Mouse (Mus musculus) kidney, adult 2 months (tissue): Measurements from ENCODE around the gene Scaf11. TPM values are rescaled to one million over a fixed set of nuclear protein-coding genes. Genes with fewer than 3 reads are reported as not detected.
"Not testable (repeated sequence)": the region's sequence is repeated elsewhere in the genome, so short reads cannot be mapped to it uniquely, and the experiment has no call there.

Source experiments
- DNase-seq: peaks from one replicate; pipeline ENCODE4 v3.0.0; 2021
- H3K27ac ChIP-seq: fragments of 200-500 bp; 2 replicates; pipeline ENCODE4 v1.5.1; 2012; ENCODE audit warnings: low read depth, low read length, control low read depth, inconsistent platforms; ENCODE audit not compliant: insufficient read depth
- H3K27me3 ChIP-seq: fragments of 200-500 bp; replicated peaks from 2 replicates; pipeline ENCODE4 v1.6.1; 2012; ENCODE audit warnings: mild to moderate bottlenecking, moderate library complexity, low read length, inconsistent platforms; ENCODE audit not compliant: control insufficient read depth, insufficient read depth
- H3K36me3 ChIP-seq: fragments of 200-500 bp; 2 replicates; pipeline ENCODE4 v1.6.1; 2012; ENCODE audit warnings: mild to moderate bottlenecking, moderate library complexity, low read length, inconsistent platforms; ENCODE audit not compliant: control insufficient read depth, insufficient read depth
- H3K4me1 ChIP-seq: fragments of 200-500 bp; 2 replicates; pipeline ENCODE4 v1.6.1; 2011; ENCODE audit warnings: low read length; ENCODE audit not compliant: control insufficient read depth, insufficient read depth
- H3K4me3 ChIP-seq: fragments of 200-500 bp; 2 replicates; pipeline ENCODE4 v1.5.1; 2011; ENCODE audit warnings: mild to moderate bottlenecking, low read depth, low read length, control low read depth; ENCODE audit not compliant: insufficient read depth
- CTCF ChIP-seq: fragments of 200-500 bp; conservative IDR thresholded peaks from 2 replicates; pipeline ENCODE4 v1.5.1; 2011; ENCODE audit warnings: low read depth, mild to moderate bottlenecking, control low read depth, low read length, moderate library complexity, mixed read lengths; ENCODE audit not compliant: insufficient read depth, insufficient read length
- POLR2A ChIP-seq: fragments of 200-500 bp; IDR thresholded peaks from one replicate; pipeline ENCODE4 v1.6.1; 2011; ENCODE audit warnings: low read depth, low read length, control low read depth
- WGBS: fragments of 180-500 bp; shearing (Covaris S2); methylation state at CpG from one replicate; pipeline ENCODE4 v1.1.7; 2018; 5-methylcytosine and 5-hydroxymethylcytosine counted together
- polyA plus RNA-seq: library from polyadenylated mRNA; depleted of rRNA; stranded (reverse); fragments of >200 nt; gene quantifications from 2 replicates; pipeline ENCODE4 v1.2.3, GENCODE M21; 2012; rRNA removed

Gene Scaf11
- polyA plus RNA-seq: 20.5 and 22.0 TPM in 2 replicates

- WGBS: under 1% methylated on average over 96 of the region's 96 CpGs
- DNase-seq: peak; percentile 96
- peak within 1 kb of the TSS; percentile 99 for H3K27ac ChIP-seq
- peak within 1 kb of the TSS; percentile 98 for H3K4me3 ChIP-seq
- TF ChIP-seq POLR2A (peak; percentile 43), CTCF (peak; percentile 62)
- no peaks in the 10 kb centered on the region for H3K27me3 ChIP-seq
- H3K4me1 ChIP-seq: peaks cover 26% of the 10 kb centered on the region
- no peaks in the 10 kb centered on the region for H3K36me3 ChIP-seq
Measured at GRCm38 (mm10) chr15:96460730-96461540, at the start of gene Scaf11. Gene Scaf11, minus strand, starts transcription at chr15:96460843.

- H3K27ac ChIP-seq: no peak overlapping the region
- H3K4me3 ChIP-seq: no peak overlapping the region
- peak; percentile 55 for DNase-seq
- TF ChIP-seq POLR2A: no peak
- TF ChIP-seq CTCF: peak; percentile 76
- WGBS: 33% methylated on average over 18 of the region's 18 CpGs
- no peaks in the 10 kb centered on the region for H3K27me3 ChIP-seq
- H3K4me1 ChIP-seq: no peaks in the 10 kb centered on the region
- H3K36me3 ChIP-seq: no peaks in the 10 kb centered on the region
Measured at GRCm38 (mm10) chr15:96507097-96507840, 46.6 kb upstream of the Scaf11 start.

DNA sequence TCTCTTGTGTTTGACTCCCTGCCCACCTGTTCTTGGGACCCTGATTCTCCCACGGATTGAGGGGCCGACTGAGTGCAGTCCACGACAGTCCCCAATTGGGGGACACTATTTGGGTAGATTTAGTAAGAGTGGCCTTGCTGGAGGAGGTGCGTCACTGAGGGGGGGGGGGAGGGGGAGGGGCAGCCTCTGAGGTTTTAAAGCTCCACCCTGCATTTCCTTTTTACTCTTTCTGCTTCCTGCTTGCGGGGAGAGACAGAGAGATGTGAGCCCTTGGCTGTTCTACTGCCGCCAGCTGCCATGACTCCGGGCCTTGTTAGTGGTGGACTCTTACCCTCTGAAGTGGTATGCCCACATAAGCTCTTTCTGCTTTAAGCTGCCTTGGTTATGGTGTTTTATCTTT, 37.0 kb upstream of the Scaf11 start:
- H3K4me1 ChIP-seq: no peaks in the 10 kb centered on the region
- WGBS: 83% methylated on average over 7 of the region's 7 CpGs
- TF ChIP-seq CTCF (no peak), POLR2A (no peak)
- no peak for DNase-seq
- no peak overlapping the region for H3K27ac ChIP-seq
- H3K27me3 ChIP-seq: no peaks in the 10 kb centered on the region
- H3K36me3 ChIP-seq: no peaks in the 10 kb centered on the region
- no peak overlapping the region for H3K4me3 ChIP-seq

DNA sequence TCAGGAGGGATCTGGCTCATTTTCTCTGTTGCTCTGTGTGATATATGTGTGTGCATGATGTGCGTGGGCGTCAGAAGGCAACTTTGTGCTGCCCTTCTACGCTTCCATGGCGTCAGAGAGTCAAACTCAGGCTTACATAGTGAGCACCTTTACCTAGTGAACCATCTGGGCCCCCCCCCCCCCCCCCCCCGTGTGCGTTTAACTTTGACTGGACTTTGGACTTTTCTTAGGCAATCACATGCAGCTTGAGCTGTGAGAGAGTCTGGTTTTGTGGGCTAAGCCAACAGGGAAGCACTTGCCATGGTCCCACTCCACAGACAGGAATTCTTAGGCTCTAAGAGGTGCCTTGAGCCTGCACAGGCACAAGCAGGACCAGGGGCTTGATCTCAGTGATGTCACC, 33.6 kb upstream of the Scaf11 start:
- no peak overlapping the region for H3K27ac ChIP-seq
- no peaks in the 10 kb centered on the region for H3K27me3 ChIP-seq
- TF ChIP-seq CTCF (no peak), POLR2A (no peak)
- WGBS: 58% methylated on average over 6 of the region's 6 CpGs
- H3K4me1 ChIP-seq: 0 out of 2 replicates have a peak, but pooled peaks cover 4% of the 10 kb centered on the region
- DNase-seq: peak; percentile 12
- no peak overlapping the region for H3K4me3 ChIP-seq
- no peaks in the 10 kb centered on the region for H3K36me3 ChIP-seq

- DNase-seq: no peak
- no peaks in the 10 kb centered on the region for H3K27me3 ChIP-seq
- WGBS: 77% methylated on average over 5 of the region's 5 CpGs
- no peaks in the 10 kb centered on the region for H3K36me3 ChIP-seq
- H3K4me3 ChIP-seq: no peak overlapping the region
- 0 out of 2 replicates have a peak, but pooled peaks cover 4% of the 10 kb centered on the region for H3K4me1 ChIP-seq
- no peak for TF ChIP-seq CTCF
- TF ChIP-seq POLR2A: no peak
- no peak overlapping the region for H3K27ac ChIP-seq
Measured at GRCm38 (mm10) chr15:96493573-96493972, 32.9 kb upstream of the Scaf11 start.

DNA sequence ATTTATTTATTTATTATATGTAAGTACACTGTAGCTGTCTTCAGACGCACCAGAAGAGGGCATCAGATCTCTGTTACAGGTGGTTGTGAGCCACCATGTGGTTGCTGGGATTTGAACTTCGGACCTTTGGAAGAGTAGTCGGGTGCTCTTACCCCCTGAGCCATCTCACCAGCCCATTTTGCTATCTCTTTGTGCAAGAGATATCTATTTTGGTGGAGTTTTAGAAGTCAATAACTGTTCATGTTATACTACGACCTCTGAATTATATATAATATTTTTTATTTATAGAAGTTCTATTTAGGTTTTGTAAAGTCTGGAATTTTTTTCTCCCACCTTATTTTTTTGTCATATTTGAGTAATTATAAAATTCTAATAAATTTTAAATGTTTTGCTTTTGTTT, 32.3 kb upstream of the Scaf11 start:
- H3K27me3 ChIP-seq, H3K36me3 ChIP-seq, H3K4me3 ChIP-seq, H3K27ac ChIP-seq, H3K4me1 ChIP-seq, DNase-seq: not testable (repeated sequence)
- WGBS: 83% methylated on average over 4 of the region's 4 CpGs
